Mouse (Mus musculus) hindbrain, embryonic 13.5 days (tissue): Measurements from ENCODE around the gene Olfr1128. TPM values are rescaled to one million over a fixed set of nuclear protein-coding genes. Genes with fewer than 3 reads are reported as not detected.
A peak's percentile ranks its signal among the peaks of the same experiment; 100 is the strongest.
"Not testable (repeated sequence)": the region's sequence is repeated elsewhere in the genome, so short reads cannot be mapped to it uniquely, and the experiment has no call there.

Experiments
- ATAC-seq: fragments of 200-750 bp; cut with Nextera tagmentation; 2 replicates; pipeline ENCODE4 v1.8.0; 2017; ENCODE audit warnings: moderate TSS enrichment; ENCODE audit not compliant: low FRiP score
- H3K27ac ChIP-seq: fragments of 300-500 bp; sonication (generic); 2 replicates; pipeline ENCODE4 v1.5.1; 2015; ENCODE audit warnings: inconsistent platforms, mild to moderate bottlenecking, moderate library complexity
- H3K27me3 ChIP-seq: fragments of 300-500 bp; sonication (generic); 2 replicates; pipeline ENCODE4 v1.6.1; 2015; ENCODE audit warnings: mild to moderate bottlenecking, inconsistent platforms
- H3K36me3 ChIP-seq: fragments of 300-500 bp; sonication (generic); 2 replicates; pipeline ENCODE4 v1.6.1; 2015; ENCODE audit warnings: mild to moderate bottlenecking, inconsistent platforms
- H3K4me1 ChIP-seq: fragments of 300-500 bp; sonication (generic); replicated peaks from 2 replicates; pipeline ENCODE4 v1.6.1; 2015; ENCODE audit warnings: inconsistent platforms
- H3K4me2 ChIP-seq: fragments of 300-500 bp; sonication (generic); 2 replicates; pipeline ENCODE4 v1.6.1; 2015; ENCODE audit warnings: inconsistent platforms, mild to moderate bottlenecking, moderate library complexity
- H3K4me3 ChIP-seq: fragments of 300-500 bp; sonication (generic); 2 replicates; pipeline ENCODE4 v1.5.1; 2015; ENCODE audit warnings: mild to moderate bottlenecking, inconsistent platforms
- H3K9ac ChIP-seq: fragments of 300-500 bp; sonication (generic); 2 replicates; pipeline ENCODE4 v1.6.1; 2015; ENCODE audit warnings: mild to moderate bottlenecking, inconsistent platforms
- H3K9me3 ChIP-seq: fragments of 300-500 bp; sonication (generic); 2 replicates; pipeline ENCODE4 v1.6.1; 2016; ENCODE audit warnings: inconsistent platforms
- WGBS: fragments of 180-500 bp; shearing (Covaris S2); methylation state at CpG from one replicate; pipeline ENCODE4 v1.1.7; 2015; 5-methylcytosine and 5-hydroxymethylcytosine counted together
- polyA plus RNA-seq: library from polyadenylated mRNA; unstranded; fragments of >200 nt; fragmentation: Nextera tagmentation; extraction: Ambion mirVana; gene quantifications from 2 replicates; pipeline ENCODE4 v1.2.1, GENCODE M21; 2015

Olfr1128 gene
- not detected in 2 replicates for polyA plus RNA-seq

- Histone ChIP-seq H3K27ac (no peak within 1 kb of the TSS), H3K27me3 (no peaks in the 10 kb centered on the region), H3K4me3 (no peak within 1 kb of the TSS), H3K9me3 (no peaks in the 10 kb centered on the region), H3K4me1 (no peaks in the 10 kb centered on the region), H3K4me2 (no peak within 1 kb of the TSS), H3K9ac (no peak within 1 kb of the TSS), H3K36me3 (no peaks in the 10 kb centered on the region)
- no peak for ATAC-seq
- 96% methylated on average over 1 of the region's 1 CpGs for WGBS
Measured at GRCm38 (mm10) chr2:87545442-87545841, at the start of gene Olfr1128. Gene Olfr1128, minus strand, starts transcription at chr2:87545542.

GRCm38 (mm10) chr2:87573602-87574001 lies 28.3 kb upstream of the Olfr1128 start, which contains the start of gene Olfr1129:
Gene Olfr1129, plus strand, starts transcription at chr2:87573902.
- not testable (repeated sequence) for H3K27me3 ChIP-seq, H3K4me1 ChIP-seq, H3K4me2 ChIP-seq, H3K9ac ChIP-seq, ATAC-seq, H3K27ac ChIP-seq, H3K9me3 ChIP-seq, H3K36me3 ChIP-seq, H3K4me3 ChIP-seq
- WGBS: 82% methylated on average over 1 of the region's 1 CpGs

- ATAC-seq: no peak
- H3K4me3 ChIP-seq: no peak overlapping the region
- no peaks in the 10 kb centered on the region for H3K36me3 ChIP-seq
- H3K4me1 ChIP-seq: no peaks in the 10 kb centered on the region
- H3K27ac ChIP-seq: no peak overlapping the region
- H3K9me3 ChIP-seq: no peaks in the 10 kb centered on the region
- H3K27me3 ChIP-seq: no peaks in the 10 kb centered on the region
- no peak overlapping the region for H3K4me2 ChIP-seq
- H3K9ac ChIP-seq: no peak overlapping the region
- WGBS: 64% methylated on average over 2 of the region's 2 CpGs
Measured at GRCm38 (mm10) chr2:87534826-87535225, 10.5 kb downstream of the Olfr1128 start.

- ATAC-seq: no peak
- Histone ChIP-seq H3K36me3 (no peaks in the 10 kb centered on the region), H3K4me3 (no peak within 1 kb of the TSS), H3K27me3 (no peaks in the 10 kb centered on the region), H3K9me3 (no peaks in the 10 kb centered on the region), H3K4me1 (no peaks in the 10 kb centered on the region), H3K9ac (no peak within 1 kb of the TSS), H3K4me2 (no peak within 1 kb of the TSS), H3K27ac (no peak within 1 kb of the TSS)
Measured at GRCm38 (mm10) chr2:87531496-87531895, 13.8 kb downstream of the Olfr1128 start, which contains the start of gene Olfr153. Gene Olfr153, plus strand, starts transcription at chr2:87531796.

- H3K4me1 ChIP-seq, H3K9ac ChIP-seq, H3K27me3 ChIP-seq, H3K9me3 ChIP-seq, H3K36me3 ChIP-seq, H3K27ac ChIP-seq: not testable (repeated sequence)
- peak overlapping the region; percentile 50 for H3K4me2 ChIP-seq
- peak overlapping the region; percentile 28 for H3K4me3 ChIP-seq
- peak; percentile 39; the same call in 1 of the 2 replicates for ATAC-seq
- WGBS: 30% methylated on average over 39 of the region's 39 CpGs
Measured at GRCm38 (mm10) chr2:87525899-87526616, 19.3 kb downstream of the Olfr1128 start.

GRCm38 (mm10) chr2:87520651-87521050 lies 24.7 kb downstream of the Olfr1128 start:
- 89% methylated on average over 4 of the region's 4 CpGs for WGBS

GRCm38 (mm10) chr2:87516581-87516980 lies 28.8 kb downstream of the Olfr1128 start:
- no peak overlapping the region for H3K4me2 ChIP-seq
- H3K4me1 ChIP-seq: no peaks in the 10 kb centered on the region
- H3K27ac ChIP-seq: no peak overlapping the region
- H3K9ac ChIP-seq: no peak overlapping the region
- peaks cover 3% of the 10 kb centered on the region; the same call in 1 of the 2 replicates for H3K9me3 ChIP-seq
- no peaks in the 10 kb centered on the region for H3K36me3 ChIP-seq
- ATAC-seq: no peak
- H3K4me3 ChIP-seq: no peak overlapping the region
- 93% methylated on average over 3 of the region's 3 CpGs for WGBS
- no peaks in the 10 kb centered on the region for H3K27me3 ChIP-seq

More at GRCm38 (mm10) chr2:87520651-87521050, 24.7 kb downstream of the Olfr1128 start:
- H3K4me2 ChIP-seq: no peak overlapping the region
- no peaks in the 10 kb centered on the region for H3K4me1 ChIP-seq
- H3K27me3 ChIP-seq: no peaks in the 10 kb centered on the region
- no peak overlapping the region for H3K9ac ChIP-seq
- H3K9me3 ChIP-seq: peaks cover 3% of the 10 kb centered on the region; the same call in 1 of the 2 replicates
- no peak overlapping the region for H3K27ac ChIP-seq
- no peaks in the 10 kb centered on the region for H3K36me3 ChIP-seq
- no peak for ATAC-seq
- H3K4me3 ChIP-seq: no peak overlapping the region

- Histone ChIP-seq H3K27me3 (no peaks in the 10 kb centered on the region), H3K9ac (no peak overlapping the region), H3K9me3 (peaks cover 3% of the 10 kb centered on the region; the same call in 1 of the 2 replicates), H3K4me1 (no peaks in the 10 kb centered on the region), H3K4me2 (no peak overlapping the region), H3K4me3 (no peak overlapping the region), H3K27ac (no peak overlapping the region), H3K36me3 (no peaks in the 10 kb centered on the region)
- WGBS: 82% methylated on average over 8 of the region's 8 CpGs
- ATAC-seq: no peak
Measured at GRCm38 (mm10) chr2:87515457-87516060, 29.8 kb downstream of the Olfr1128 start.

- Histone ChIP-seq H3K4me2 (no peak overlapping the region), H3K4me3 (no peak overlapping the region), H3K27ac (no peak overlapping the region), H3K36me3 (no peaks in the 10 kb centered on the region), H3K9ac (no peak overlapping the region), H3K4me1 (no peaks in the 10 kb centered on the region), H3K27me3 (no peaks in the 10 kb centered on the region), H3K9me3 (peaks cover 3% of the 10 kb centered on the region; the same call in 1 of the 2 replicates)
- WGBS: 92% methylated on average over 2 of the region's 2 CpGs
- no peak for ATAC-seq
Measured at GRCm38 (mm10) chr2:87515046-87515445, 30.3 kb downstream of the Olfr1128 start.

GRCm38 (mm10) chr2:87506265-87506664 lies 39.1 kb downstream of the Olfr1128 start, which contains the start of gene Pramel6:
Gene Pramel6, plus strand, starts transcription at chr2:87506565.
- H3K27ac ChIP-seq: no peak within 1 kb of the TSS
- 90% methylated on average over 6 of the region's 6 CpGs for WGBS
- no peak for ATAC-seq

GRCm38 (mm10) chr2:87496993-87497392 lies 48.3 kb downstream of the Olfr1128 start, which contains the start of gene Pramel7:
Gene Pramel7, minus strand, starts transcription at chr2:87497093.
- H3K36me3 ChIP-seq, H3K9me3 ChIP-seq, H3K4me3 ChIP-seq, H3K4me2 ChIP-seq, H3K4me1 ChIP-seq, H3K27me3 ChIP-seq, H3K27ac ChIP-seq, H3K9ac ChIP-seq, ATAC-seq: not testable (repeated sequence)
- 94% methylated on average over 4 of the region's 5 CpGs for WGBS

More at GRCm38 (mm10) chr2:87506265-87506664, 39.1 kb downstream of the Olfr1128 start, which contains the start of gene Pramel6:
- H3K36me3 ChIP-seq: no peaks in the 10 kb centered on the region
- no peaks in the 10 kb centered on the region for H3K4me1 ChIP-seq
- no peaks in the 10 kb centered on the region for H3K27me3 ChIP-seq
- H3K4me3 ChIP-seq: no peak within 1 kb of the TSS
- no peak within 1 kb of the TSS for H3K4me2 ChIP-seq
- no peak within 1 kb of the TSS for H3K9ac ChIP-seq
- H3K9me3 ChIP-seq: no peaks in the 10 kb centered on the region
